Mouse (Mus musculus) G1E (cell line): ENCODE results near the gene Stub1.

Experiments
- CTCF ChIP-seq: IDR thresholded peaks from 2 replicates; pipeline ENCODE4 v1.5.1; 2012; ENCODE audit warnings: low read depth, low read length, inconsistent platforms, mixed read lengths
- GATA1 ChIP-seq: IDR thresholded peaks from 2 replicates; pipeline ENCODE4 v1.6.1; 2012; ENCODE audit warnings: borderline replicate concordance, low read length, inconsistent platforms, mixed read lengths
- GATA2 ChIP-seq: IDR thresholded peaks from 2 replicates; pipeline ENCODE4 v1.6.1; 2012; ENCODE audit warnings: low read depth, low read length, inconsistent platforms, borderline replicate concordance
- POLR2AphosphoS5 ChIP-seq: IDR thresholded peaks from 2 replicates; pipeline ENCODE4 v1.6.1; 2012; ENCODE audit warnings: low read depth, low read length, inconsistent platforms; ENCODE audit not compliant: insufficient replicate concordance
- TAL1 ChIP-seq: conservative IDR thresholded peaks from 2 replicates; pipeline ENCODE4 v1.6.1; 2012; ENCODE audit warnings: low read depth, low read length, inconsistent platforms, mixed read lengths

- TF ChIP-seq CTCF (no peak), POLR2AphosphoS5 (no peak), GATA1 (no peak), TAL1 (no peak), GATA2 (no peak)
These were observed 48.5 kb upstream of the Stub1 start for GRCm38 (mm10) chr17:25881691-25882090.
